8 mouse cellular contexts compared by ENCODE assay signal in the genomic region with DNA sequence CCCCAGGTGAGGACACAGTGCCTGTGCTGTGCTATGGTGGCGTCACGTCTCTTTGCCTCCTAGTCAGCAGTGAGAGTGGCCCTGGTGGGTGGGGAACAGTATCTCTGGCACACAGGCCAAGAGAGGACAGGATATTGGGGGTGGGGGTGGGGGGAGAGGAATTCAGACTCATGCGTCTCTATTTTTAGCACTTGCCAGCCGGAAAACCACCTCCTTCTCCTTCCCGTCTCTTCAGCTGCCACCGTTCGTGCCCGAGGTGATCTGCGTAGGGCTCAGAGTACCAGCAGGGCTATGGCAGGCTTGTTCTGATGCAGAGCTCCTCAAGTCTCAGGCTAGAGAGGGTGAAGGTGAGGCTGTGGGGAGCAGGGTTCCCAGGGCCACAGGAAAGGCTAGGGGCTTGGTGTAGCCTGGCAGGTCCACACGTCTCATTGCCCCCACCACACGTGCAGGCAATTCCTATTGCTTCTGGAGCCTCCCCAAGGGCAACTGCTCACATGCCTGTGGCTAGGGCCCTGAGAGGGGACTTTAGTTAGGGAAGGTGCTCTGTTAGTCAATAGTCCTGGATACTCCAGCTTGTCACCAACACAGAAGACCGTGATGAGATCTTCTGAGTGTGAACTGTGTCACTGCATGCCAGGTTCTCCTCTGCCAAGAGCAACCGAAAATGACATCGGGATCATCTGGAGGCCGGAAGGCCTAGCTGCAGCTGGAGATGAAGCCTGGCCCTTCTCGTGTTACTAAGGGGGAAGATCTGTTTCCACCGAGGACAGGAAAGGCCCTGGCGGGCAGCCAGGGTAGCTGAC. TPM values are rescaled to one million over a fixed set of nuclear protein-coding genes. Genes with fewer than 3 reads are reported as not detected.
DNase-seq lines count a peak whose midpoint lies in the region; ATAC-seq and TF ChIP-seq lines count a peak whose summit lies in the region.

A gene (plus strand): TSS at position 230 of the 803 bp plus-strand sequence.

- 52% methylated on average over 18 of the region's 18 CpGs for WGBS in cerebellum, adult 2 months
- WGBS in embryonic facial prominence, embryonic 13.5 days = 48% methylated on average over 18 of the region's 18 CpGs

- TF ChIP-seq POLR2A in cerebellum, adult 2 months (IDR thresholded peaks at IDR 0.05; ENCODE audit: borderline replicate concordance, insufficient read depth, low read length) = no peak

- no peaks in the 10 kb centered on the region for H3K27me3 ChIP-seq in cerebellum, adult 2 months (ENCODE audit: control insufficient read depth, insufficient read depth, low read length)
- no peaks in the 10 kb centered on the region for H3K27me3 ChIP-seq in embryonic facial prominence, embryonic 13.5 days

- ATAC-seq in embryonic facial prominence, embryonic 13.5 days (ENCODE audit: insufficient number of reproducible peaks, insufficient read depth, low FRiP score, low TSS enrichment, low read depth) = no peak

- intact Hi-C loops in heart, postnatal 25 days (cut with DNase I) = no loop called here

- H3K27ac ChIP-seq in cerebellum, adult 2 months (ENCODE audit: insufficient read depth, low read length) = no peak within 1 kb of the TSS
- H3K27ac ChIP-seq in embryonic facial prominence, embryonic 13.5 days = peak within 1 kb of the TSS; percentile 66

- H3K9me3 ChIP-seq in embryonic facial prominence, embryonic 13.5 days = no peaks in the 10 kb centered on the region

- peak in 1 of 2 experiments; percentile 25 for DNase-seq in cerebellum, adult 2 months
- DNase-seq in cerebellum, postnatal 36 days = no peak
- peak; percentile 96 for DNase-seq in 416B (ENCODE audit: low read depth)
- DNase-seq in heart, postnatal 25 days (ENCODE audit: low spot score) = peak; percentile 60
- peak; percentile 79 for DNase-seq in layer of hippocampus, adult 9-11 months
- peak; percentile 85 for DNase-seq in lung, postnatal 14 days
- DNase-seq in cerebellum, adult 9-11 months = no peak

- no peaks in the 10 kb centered on the region for H3K36me3 ChIP-seq in embryonic facial prominence, embryonic 13.5 days

- no peak within 1 kb of the TSS for H3K9ac ChIP-seq in embryonic facial prominence, embryonic 13.5 days

- no peak for TF ChIP-seq CTCF in cerebellum, adult 2 months (IDR thresholded peaks at IDR 0.05; ENCODE audit: borderline replicate concordance, insufficient read depth, low read depth, low read length)

- H3K4me2 ChIP-seq in embryonic facial prominence, embryonic 13.5 days = no peak within 1 kb of the TSS; the same call in 1 of the 2 replicates

- peaks cover 6% of the 10 kb centered on the region for H3K4me1 ChIP-seq in cerebellum, adult 2 months (ENCODE audit: control insufficient read depth, insufficient read depth, low read length)
- peaks cover 49% of the 10 kb centered on the region for H3K4me1 ChIP-seq in embryonic facial prominence, embryonic 13.5 days

- no peak within 1 kb of the TSS for H3K4me3 ChIP-seq in cerebellum, adult 2 months (replicated peaks; ENCODE audit: insufficient read depth, low read depth, low read length)
- no peak within 1 kb of the TSS for H3K4me3 ChIP-seq in embryonic facial prominence, embryonic 13.5 days

RNA-seq across cellular contexts. Expression of the gene that starts here (rescaled TPM):
- polyA plus RNA-seq in cerebellum, adult 2 months (2012; rRNA removed) = 16.4 and 17.3 TPM in 2 replicates
- polyA plus RNA-seq in embryonic facial prominence, embryonic 13.5 days (2015; fragmentation: Nextera tagmentation; extraction: Ambion mirVana) = 1.7 and 2.5 TPM in 2 replicates
- total RNA-seq in heart, postnatal 25 days (2021) = 10 to 100 TPM; 35.3 to 58.5 TPM

Comparison
In these comparisons a context has a peak if more than half of its experiments do, and no peak if none do; other contexts are left out.
1. DNase-seq: peak in 416B (single experiment), heart, postnatal 25 days (single experiment), layer of hippocampus, adult 9-11 months (single experiment) and lung, postnatal 14 days (single experiment); none in cerebellum, postnatal 36 days (0 of 2) and cerebellum, adult 9-11 months (single experiment).